ENCODE assay signal across 9 mouse cellular contexts in genomic region chr15:89309962-89310498, GRCm38 (mm10). TPM values are rescaled to one million over a fixed set of nuclear protein-coding genes. Genes with fewer than 3 reads are reported as not detected.
A peak's percentile ranks its signal among the peaks of the same experiment; 100 is the strongest.
DNase-seq lines count a peak whose midpoint lies in the region; ATAC-seq and TF ChIP-seq lines count a peak whose summit lies in the region.
"Had no signal": no experiment of that assay in that cellular context is flagged by ENCODE, and none has a peak within 500 bp of the region (broad histone marks: within the 10 kb centered on the region; RNA-seq: fewer than 3 reads in every experiment).

No protein-coding gene starts in this region.

- no peaks in the 10 kb centered on the region for H3K27me3 ChIP-seq in kidney, postnatal 0 days (ENCODE audit: insufficient read depth, low read length)
- no peaks in the 10 kb centered on the region for H3K27me3 ChIP-seq in kidney, adult 2 months (replicated peaks; ENCODE audit: control insufficient read depth, insufficient read depth, low read length)

- peaks cover 8% of the 10 kb centered on the region for H3K4me1 ChIP-seq in kidney, postnatal 0 days (replicated peaks; ENCODE audit: insufficient read depth, low read length)
- H3K4me1 ChIP-seq in kidney, adult 2 months (ENCODE audit: control insufficient read depth, insufficient read depth, low read length) = peaks cover 31% of the 10 kb centered on the region

- no peak for ATAC-seq in kidney, postnatal 0 days (replicated peaks; ENCODE audit: low FRiP score, low read depth)
- peak; percentile 53 for ATAC-seq in megakaryocyte-erythroid progenitor cell, adult 5-6 weeks (replicated peaks; ENCODE audit: low FRiP score, low TSS enrichment, poor library complexity, severe bottlenecking)

- no peaks in the 10 kb centered on the region for H3K9me3 ChIP-seq in kidney, postnatal 0 days (replicated peaks; ENCODE audit: low read length)

- no peak overlapping the region for H3K4me3 ChIP-seq in kidney, postnatal 0 days (replicated peaks; ENCODE audit: low read depth, low read length)
- H3K4me3 ChIP-seq in kidney, adult 2 months (ENCODE audit: insufficient read depth, low read depth, low read length) = no peak overlapping the region

- TF ChIP-seq POLR2A in kidney, adult 2 months (IDR thresholded peaks at IDR 0.05; ENCODE audit: low read depth, low read length) = no peak

- no peak for TF ChIP-seq CTCF in kidney, postnatal 0 days (IDR thresholded peaks at IDR 0.05; ENCODE audit: low read depth)
- no peak for TF ChIP-seq CTCF in kidney, adult 2 months (conservative IDR thresholded peaks at IDR 0.05; ENCODE audit: insufficient read depth, insufficient read length, low read depth, low read length)

- peaks cover 19% of the 10 kb centered on the region for H3K36me3 ChIP-seq in kidney, postnatal 0 days (ENCODE audit: insufficient read depth, low read length)
- no peaks in the 10 kb centered on the region for H3K36me3 ChIP-seq in kidney, adult 2 months (ENCODE audit: control insufficient read depth, insufficient read depth, low read length)

- DNase-seq in kidney, postnatal 0 days (ENCODE audit: low spot score) = no peak
- no peak for DNase-seq in kidney, adult 2 months
- DNase-seq in Muller cell, postnatal 12 days (ENCODE audit: inconsistent ontology term) = peak; percentile 54
- peak; percentile 92 for DNase-seq in induced T-regulatory cell, adult 2 months (ENCODE audit: low read depth)
- DNase-seq in thymus, postnatal 4 days = peak; percentile 81
- DNase-seq in adrenal gland, adult 2 months = no peak
- DNase-seq in heart, adult 9 months (ENCODE audit: low spot score in 2 of 2) = no peak

- 0 out of 2 replicates have a peak overlapping the region, but pooled peaks have one; percentile 35 for H3K9ac ChIP-seq in kidney, postnatal 0 days (ENCODE audit: low read depth, low read length)

- H3K27ac ChIP-seq in kidney, postnatal 0 days = no peak overlapping the region
- H3K27ac ChIP-seq in kidney, adult 2 months (ENCODE audit: insufficient read depth, low read depth, low read length) = no peak overlapping the region

- WGBS in kidney, postnatal 0 days = 63% methylated on average over 6 of the region's 6 CpGs
- 23% methylated on average over 6 of the region's 6 CpGs for WGBS in kidney, adult 2 months

- H3K4me2 ChIP-seq in kidney, postnatal 0 days (ENCODE audit: low read length) = no peak overlapping the region

RNA-seq across cellular contexts. Expression of gene Sbf1, which starts 5.1 kb away (rescaled TPM):
- polyA plus RNA-seq in kidney, postnatal 0 days (2015; fragmentation: Nextera tagmentation; extraction: Ambion mirVana) = 30.0 and 37.2 TPM in 2 replicates
- 174 and 184 TPM in 2 replicates for polyA plus RNA-seq in kidney, adult 2 months (2012; rRNA removed)
- total RNA-seq in megakaryocyte-erythroid progenitor cell, adult 5-6 weeks (2014; fragmentation: Nextera tagmentation) = 161 and 193 TPM in 2 replicates
- total RNA-seq in megakaryocyte-erythroid progenitor cell, adult 5-6 weeks (2017) = 34.6 and 83.9 TPM in 2 replicates
- total RNA-seq in adrenal gland, adult 2 months (2021) = 10 to 100 TPM; 75.8 to 80.8 TPM
- 171 and 187 TPM in 2 replicates for polyA plus RNA-seq in adrenal gland, adult 2 months (2012; rRNA removed)

RNA-seq across cellular contexts. Expression of gene Adm2, which starts 12.5 kb away (rescaled TPM):
- polyA plus RNA-seq in kidney, postnatal 0 days (2015; fragmentation: Nextera tagmentation; extraction: Ambion mirVana) = 1.5 and 2.0 TPM in 2 replicates
- 12.1 and 13.4 TPM in 2 replicates for polyA plus RNA-seq in kidney, adult 2 months (2012; rRNA removed)
- not detected in 2 replicates for total RNA-seq in megakaryocyte-erythroid progenitor cell, adult 5-6 weeks (2014; fragmentation: Nextera tagmentation)
- total RNA-seq in megakaryocyte-erythroid progenitor cell, adult 5-6 weeks (2017) = not detected in 2 replicates
- not detected for total RNA-seq in adrenal gland, adult 2 months (2021)
- polyA plus RNA-seq in adrenal gland, adult 2 months (2012; rRNA removed) = 0.17 TPM in 1 of 2 replicates, not detected in the other

RNA-seq across cellular contexts. Expression of gene Miox, which starts 24.2 kb away (rescaled TPM):
- polyA plus RNA-seq in kidney, postnatal 0 days (2015; fragmentation: Nextera tagmentation; extraction: Ambion mirVana) = 119 and 185 TPM in 2 replicates
- polyA plus RNA-seq in kidney, adult 2 months (2012; rRNA removed) = 7,787 and 8,230 TPM in 2 replicates
- not detected in 2 replicates for total RNA-seq in megakaryocyte-erythroid progenitor cell, adult 5-6 weeks (2014; fragmentation: Nextera tagmentation)
- total RNA-seq in megakaryocyte-erythroid progenitor cell, adult 5-6 weeks (2017) = not detected in 2 replicates
- not detected for total RNA-seq in adrenal gland, adult 2 months (2021)
- 0.21 and 0.92 TPM in 2 replicates for polyA plus RNA-seq in adrenal gland, adult 2 months (2012; rRNA removed)
- polyA plus RNA-seq: limb, embryonic 14.5 days had no signal

RNA-seq across cellular contexts. Expression of gene Lmf2, which starts 45.4 kb away (rescaled TPM):
- 46.1 and 48.1 TPM in 2 replicates for polyA plus RNA-seq in kidney, postnatal 0 days (2015; fragmentation: Nextera tagmentation; extraction: Ambion mirVana)
- polyA plus RNA-seq in kidney, adult 2 months (2012; rRNA removed) = 40.2 and 43.7 TPM in 2 replicates
- total RNA-seq in megakaryocyte-erythroid progenitor cell, adult 5-6 weeks (2014; fragmentation: Nextera tagmentation) = 30.5 and 38.1 TPM in 2 replicates
- total RNA-seq in megakaryocyte-erythroid progenitor cell, adult 5-6 weeks (2017) = 6.5 and 8.2 TPM in 2 replicates
- 10 to 100 TPM; 37.1 to 40.2 TPM for total RNA-seq in adrenal gland, adult 2 months (2021)
- 58.0 and 63.1 TPM in 2 replicates for polyA plus RNA-seq in adrenal gland, adult 2 months (2012; rRNA removed)

RNA-seq across cellular contexts. Expression of gene Ncaph2, which starts 45.5 kb away (rescaled TPM):
- 100 and 108 TPM in 2 replicates for polyA plus RNA-seq in kidney, postnatal 0 days (2015; fragmentation: Nextera tagmentation; extraction: Ambion mirVana)
- 111 and 124 TPM in 2 replicates for polyA plus RNA-seq in kidney, adult 2 months (2012; rRNA removed)
- total RNA-seq in megakaryocyte-erythroid progenitor cell, adult 5-6 weeks (2014; fragmentation: Nextera tagmentation) = 144 and 155 TPM in 2 replicates
- 88.3 and 91.2 TPM in 2 replicates for total RNA-seq in megakaryocyte-erythroid progenitor cell, adult 5-6 weeks (2017)
- 10 to 100 TPM; 61.7 to 74.8 TPM for total RNA-seq in adrenal gland, adult 2 months (2021)
- 101 and 102 TPM in 2 replicates for polyA plus RNA-seq in adrenal gland, adult 2 months (2012; rRNA removed)

Comparison
In these comparisons a context has a peak if more than half of its experiments do, and no peak if none do; other contexts are left out.
1. RNA of gene Miox, which starts 24.2 kb away (polyA plus RNA-seq): 7,787 to 8,230 TPM in kidney, adult 2 months; 119 to 185 TPM in kidney, postnatal 0 days and 0.21 to 0.92 TPM in adrenal gland, adult 2 months; every median in the first group is over 10 times any median in the second.
2. DNase-seq: peak in Muller cell, postnatal 12 days (single experiment), induced T-regulatory cell, adult 2 months (single experiment) and thymus, postnatal 4 days (single experiment); none in kidney, postnatal 0 days (single experiment), kidney, adult 2 months (single experiment), adrenal gland, adult 2 months (single experiment) and heart, adult 9 months (0 of 2).